Mouse (Mus musculus) ES-Bruce4 (cell line): Measurements from ENCODE around the gene Gm44503.

Experiments used
- CTCF ChIP-seq: IDR thresholded peaks from one replicate; pipeline ENCODE4 v1.8.1; 2011; ENCODE audit warnings: low read depth, low read length
- POLR2A ChIP-seq: IDR thresholded peaks from one replicate; pipeline ENCODE4 v1.8.1; 2011; ENCODE audit warnings: low read length; ENCODE audit not compliant: insufficient read depth

DNA sequence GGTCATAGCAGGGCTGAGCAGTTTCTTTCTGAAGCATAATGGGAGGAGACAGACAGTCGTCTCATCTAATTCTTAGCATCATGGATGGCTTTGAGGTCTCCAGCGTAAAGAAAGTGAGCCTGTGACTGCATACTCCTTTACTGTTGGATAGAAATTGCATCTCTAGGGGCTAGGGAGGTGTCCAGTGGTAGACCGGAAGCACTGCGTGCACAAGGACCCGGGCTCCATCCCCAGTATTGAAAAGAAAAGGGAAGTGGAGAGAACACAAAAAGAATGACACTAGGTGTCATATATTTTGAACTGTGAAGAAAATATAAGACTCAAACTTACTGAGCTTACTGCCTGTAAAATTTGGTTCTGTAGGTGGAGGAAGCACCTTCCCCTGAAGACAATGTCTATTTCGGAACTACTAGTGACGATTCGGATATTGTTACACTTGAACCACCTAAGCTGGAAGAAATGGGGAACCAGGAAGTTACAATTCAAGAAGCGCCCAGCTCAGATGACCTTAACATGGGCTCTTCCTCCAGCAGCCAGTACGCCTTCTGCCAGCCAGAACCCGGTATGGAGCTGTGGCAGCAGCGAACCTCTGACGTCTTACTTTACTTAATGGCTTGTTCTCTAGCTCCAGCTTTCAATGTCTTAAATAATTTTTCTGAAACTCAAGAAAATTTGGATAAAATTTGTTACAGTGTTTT lies 42.8 kb downstream of the Gm44503 start:
- no peak for TF ChIP-seq POLR2A
- no peak for TF ChIP-seq CTCF
